Mouse (Mus musculus): ENCODE measurements around the gene Plekhm2. TPM values are rescaled to one million over a fixed set of nuclear protein-coding genes. Genes with fewer than 3 reads are reported as not detected.
A peak's percentile ranks its signal among the peaks of the same experiment; 100 is the strongest.

The Plekhm2 gene
- polyA plus RNA-seq, 1 experiment from 2014 or later, result 7.9 TPM

DNA sequence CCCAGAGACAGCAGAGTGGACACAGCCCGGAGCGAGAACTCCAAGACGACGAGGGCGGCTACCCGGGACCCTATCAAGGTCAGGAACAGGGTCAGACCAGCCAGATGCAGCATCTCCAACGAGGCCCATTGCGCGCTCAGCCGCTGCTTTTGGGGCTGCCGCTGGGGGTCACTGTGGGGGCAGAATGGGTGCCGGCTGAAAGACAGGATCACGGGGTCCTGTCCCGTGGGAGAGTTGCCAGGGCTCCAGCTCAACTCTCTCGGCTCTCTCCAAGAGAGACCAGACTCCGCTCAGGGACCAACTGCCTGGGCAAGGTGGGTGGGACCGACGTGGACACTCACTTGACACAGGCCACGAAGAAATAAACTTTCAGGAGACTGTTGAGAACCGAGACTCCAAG lies 47.4 kb downstream of the Plekhm2 start:
- H3K4me3 ChIP-seq, result peak overlapping the region; percentile 33
- no peaks in the 10 kb centered on the region for H3K36me3 ChIP-seq
- H3K4me1 ChIP-seq, result peaks cover 14% of the 10 kb centered on the region
- H3K4me2 ChIP-seq (replicated peaks), result peak overlapping the region; percentile 63
- H3K9ac ChIP-seq, result peak overlapping the region; percentile 45
- WGBS, result 6% methylated on average over 20 of the region's 20 CpGs
- H3K27ac ChIP-seq, result no peak overlapping the region
- H3K27me3 ChIP-seq, result no peaks in the 10 kb centered on the region
- no peaks in the 10 kb centered on the region for H3K9me3 ChIP-seq
- no peak; the same call in 1 of the 2 replicates for ATAC-seq (ENCODE audit: low FRiP score, low read depth)

DNA sequence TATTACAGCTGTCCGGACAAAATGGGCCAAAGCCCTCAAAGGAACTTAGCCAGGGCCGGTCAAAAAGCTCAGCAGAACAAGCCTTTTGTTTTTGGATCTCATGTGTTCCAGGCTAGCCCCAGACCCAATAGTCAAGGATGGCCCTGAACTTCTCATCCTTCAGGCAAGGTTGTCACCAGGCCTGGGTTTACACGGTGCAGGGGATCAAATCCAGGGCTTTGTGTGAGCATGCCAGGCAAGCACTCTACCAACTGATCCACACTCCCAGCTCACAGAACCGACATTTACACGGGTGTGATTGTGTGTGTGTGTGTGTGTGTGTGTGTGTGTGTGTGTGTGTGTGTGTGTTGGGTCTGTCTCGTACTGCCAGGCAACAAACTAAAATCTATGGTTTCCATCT lies 47.9 kb downstream of the Plekhm2 start:
- 79% methylated on average over 6 of the region's 6 CpGs for WGBS
- H3K27me3 ChIP-seq, result no peaks in the 10 kb centered on the region
- no peak overlapping the region for H3K4me3 ChIP-seq
- H3K9ac ChIP-seq, result no peak overlapping the region
- H3K36me3 ChIP-seq, result no peaks in the 10 kb centered on the region
- H3K4me1 ChIP-seq, result peaks cover 14% of the 10 kb centered on the region
- H3K9me3 ChIP-seq, result no peaks in the 10 kb centered on the region
- no peak for ATAC-seq (ENCODE audit: low FRiP score, low read depth)
- no peak overlapping the region for H3K27ac ChIP-seq
- H3K4me2 ChIP-seq (replicated peaks), result no peak overlapping the region

DNA sequence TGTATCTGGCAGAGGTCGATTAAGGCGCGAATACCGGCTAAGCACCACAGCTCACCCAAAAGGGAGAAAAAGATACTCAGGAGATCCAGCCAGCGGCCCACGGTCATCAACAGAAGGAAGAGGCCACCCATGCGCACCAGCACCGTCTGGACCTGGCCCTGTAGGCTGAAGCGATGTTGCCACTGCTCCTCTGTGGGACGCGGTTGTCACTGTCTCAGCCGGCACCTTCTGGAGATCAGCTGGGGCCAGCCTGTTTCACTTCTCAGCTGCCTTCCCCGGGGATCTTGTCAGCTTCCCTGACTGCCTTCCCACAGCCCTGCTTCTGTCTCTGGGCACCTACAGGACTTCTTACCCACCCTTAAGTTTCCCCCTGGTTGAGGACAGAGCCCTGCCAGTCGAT lies 49.8 kb downstream of the Plekhm2 start:
- no peaks in the 10 kb centered on the region for H3K27me3 ChIP-seq
- no peak overlapping the region for H3K9ac ChIP-seq
- H3K4me2 ChIP-seq (replicated peaks), result no peak overlapping the region
- no peaks in the 10 kb centered on the region for H3K36me3 ChIP-seq
- WGBS, result 85% methylated on average over 14 of the region's 14 CpGs
- H3K4me1 ChIP-seq, result peaks cover 14% of the 10 kb centered on the region
- H3K27ac ChIP-seq, result no peak overlapping the region
- no peak for ATAC-seq (ENCODE audit: low FRiP score, low read depth)
- H3K4me3 ChIP-seq, result no peak overlapping the region
- H3K9me3 ChIP-seq, result no peaks in the 10 kb centered on the region

DNA sequence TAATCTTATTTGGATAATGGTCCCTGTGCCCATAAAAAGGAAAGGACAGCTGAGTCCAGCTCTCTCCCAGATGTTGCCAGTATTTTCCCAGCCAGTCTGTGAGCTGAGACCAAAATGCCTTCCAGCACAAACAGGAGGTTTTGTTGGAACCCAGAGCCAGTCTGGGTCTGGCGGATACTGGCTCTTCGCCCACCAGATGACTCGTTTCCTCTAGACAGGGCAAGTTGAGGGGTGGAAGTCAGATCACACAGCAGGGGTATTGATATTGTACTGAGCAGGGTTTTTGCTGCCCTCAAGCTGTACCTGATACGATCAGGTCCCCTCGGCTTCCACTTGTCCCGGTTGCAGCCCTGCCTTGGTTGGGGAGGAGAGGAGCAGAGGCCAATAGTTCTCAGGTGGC lies 55.2 kb downstream of the Plekhm2 start:
- Histone ChIP-seq H3K36me3 (no peaks in the 10 kb centered on the region), H3K4me2 (replicated peaks) (no peak overlapping the region), H3K9ac (no peak overlapping the region), H3K27me3 (no peaks in the 10 kb centered on the region), H3K27ac (no peak overlapping the region), H3K9me3 (0 out of 2 replicates have a peak, but pooled peaks cover 6% of the 10 kb centered on the region), H3K4me3 (no peak overlapping the region), H3K4me1 (peaks cover 4% of the 10 kb centered on the region)
- WGBS, result 56% methylated on average over 6 of the region's 6 CpGs
- ATAC-seq (ENCODE audit: low FRiP score, low read depth), result no peak

DNA sequence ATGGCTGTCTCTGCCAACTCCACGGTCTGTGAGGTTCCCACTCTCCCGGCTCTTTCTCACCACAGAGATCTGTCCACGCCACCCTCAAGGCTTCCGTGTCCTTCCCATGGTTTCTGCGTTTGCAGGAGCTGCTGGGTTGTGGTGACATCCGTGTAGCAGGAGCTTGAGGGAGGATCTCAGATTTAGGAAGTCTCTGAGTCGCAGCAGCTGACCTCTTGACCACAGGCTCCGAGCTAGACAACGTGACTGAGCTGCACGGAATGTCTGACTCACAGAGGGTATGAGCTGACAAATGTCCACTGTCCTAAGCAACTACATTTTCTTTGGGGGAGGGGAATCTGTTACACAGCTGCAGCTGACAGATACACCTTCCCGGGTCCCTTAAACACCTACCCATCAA lies 58.8 kb downstream of the Plekhm2 start, which contains the start of gene Fblim1:
Fblim1 (minus strand) TSS at position 236 of the 400 bp plus-strand sequence.
- Histone ChIP-seq H3K36me3 (no peaks in the 10 kb centered on the region), H3K27ac (no peak within 1 kb of the TSS), H3K4me2 (replicated peaks) (no peak within 1 kb of the TSS), H3K27me3 (no peaks in the 10 kb centered on the region), H3K9me3 (0 out of 2 replicates have a peak, but pooled peaks cover 6% of the 10 kb centered on the region), H3K9ac (no peak within 1 kb of the TSS), H3K4me3 (no peak within 1 kb of the TSS), H3K4me1 (peaks cover 9% of the 10 kb centered on the region)
- ATAC-seq (ENCODE audit: low FRiP score, low read depth), result no peak
- WGBS, result 84% methylated on average over 11 of the region's 11 CpGs

DNA sequence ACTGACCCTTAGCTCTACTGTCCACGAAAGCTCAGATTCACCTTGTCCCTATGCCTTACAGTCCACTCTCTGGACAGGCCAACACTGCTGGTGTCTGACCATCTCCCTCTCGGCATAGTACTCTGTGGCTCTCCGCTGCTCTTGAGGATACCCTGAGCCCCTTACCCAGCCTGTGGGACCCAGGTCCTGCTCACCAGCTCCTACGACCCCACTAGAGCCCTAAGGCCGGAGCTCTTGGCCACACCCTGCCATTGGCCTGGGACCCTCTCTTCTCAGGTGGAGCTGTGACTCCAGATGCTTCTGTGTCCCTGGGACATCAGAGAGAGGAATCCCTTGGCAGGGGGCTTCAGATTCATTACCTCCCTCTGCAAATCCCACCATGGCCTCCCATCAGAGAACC lies 59.3 kb downstream of the Plekhm2 start:
- no peak overlapping the region for H3K9ac ChIP-seq
- no peak overlapping the region for H3K27ac ChIP-seq
- H3K4me2 ChIP-seq (replicated peaks), result no peak overlapping the region

DNA sequence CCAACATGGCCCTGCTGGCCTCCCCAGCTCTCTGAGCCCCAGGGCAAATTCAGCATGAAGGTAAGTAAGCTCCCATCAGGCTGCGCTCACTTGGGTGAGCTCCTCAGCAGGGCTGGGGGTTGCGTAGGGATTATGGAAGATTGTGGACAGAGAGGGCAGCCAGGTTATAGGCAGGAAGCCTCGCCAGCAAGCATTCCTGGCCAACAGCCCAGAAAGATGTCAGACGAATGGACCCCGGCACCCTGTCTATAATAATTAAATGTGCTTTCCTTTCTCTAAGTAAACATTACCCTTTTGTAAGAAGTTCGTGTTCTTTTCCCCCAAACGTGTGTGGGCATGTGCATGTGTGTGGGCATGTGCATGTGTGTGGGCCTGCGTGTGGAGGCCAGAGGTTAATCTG lies 60.2 kb downstream of the Plekhm2 start:
- H3K9me3 ChIP-seq, result 0 out of 2 replicates have a peak, but pooled peaks cover 6% of the 10 kb centered on the region
- H3K27ac ChIP-seq, result peak overlapping the region; percentile 22; the same call in 1 of the 2 replicates
- H3K36me3 ChIP-seq, result no peaks in the 10 kb centered on the region
- peaks cover 18% of the 10 kb centered on the region for H3K4me1 ChIP-seq
- no peak overlapping the region for H3K4me3 ChIP-seq
- H3K9ac ChIP-seq, result peak overlapping the region; percentile 14; the same call in 1 of the 2 replicates
- H3K27me3 ChIP-seq, result no peaks in the 10 kb centered on the region
- no peak for ATAC-seq (ENCODE audit: low FRiP score, low read depth)
- WGBS, result 53% methylated on average over 8 of the region's 8 CpGs
- no peak overlapping the region for H3K4me2 ChIP-seq (replicated peaks)

More for the DNA sequence above, 59.3 kb downstream of the Plekhm2 start:
- ATAC-seq (ENCODE audit: low FRiP score, low read depth), result no peak
- Histone ChIP-seq H3K4me1 (peaks cover 12% of the 10 kb centered on the region), H3K9me3 (0 out of 2 replicates have a peak, but pooled peaks cover 6% of the 10 kb centered on the region), H3K4me3 (no peak overlapping the region), H3K36me3 (no peaks in the 10 kb centered on the region), H3K27me3 (no peaks in the 10 kb centered on the region)
- 95% methylated on average over 5 of the region's 5 CpGs for WGBS

DNA sequence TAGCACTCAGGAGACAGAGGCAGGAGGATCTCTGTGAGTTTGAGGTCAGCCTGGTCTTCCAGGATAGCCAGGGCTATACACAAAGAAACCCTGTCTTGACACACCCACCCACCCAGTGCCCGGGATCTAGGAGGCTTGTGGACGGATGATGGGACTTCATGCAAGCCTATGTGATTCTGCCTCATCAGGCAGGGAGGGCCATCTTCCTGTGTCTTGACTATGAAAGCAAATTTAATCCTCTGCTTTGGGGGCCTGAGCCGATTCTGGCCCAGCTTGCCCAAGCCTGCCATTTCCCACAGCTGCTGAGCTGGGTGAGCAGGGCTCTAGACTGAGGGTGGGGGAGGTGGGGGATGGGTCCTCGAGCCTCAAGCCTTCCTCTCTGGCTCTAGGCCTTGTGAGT lies 60.8 kb downstream of the Plekhm2 start:
- H3K4me2 ChIP-seq (replicated peaks), result no peak overlapping the region
- H3K36me3 ChIP-seq, result no peaks in the 10 kb centered on the region
- 0 out of 2 replicates have a peak overlapping the region, but pooled peaks have one; percentile 22 for H3K27ac ChIP-seq
- H3K4me1 ChIP-seq, result peaks cover 20% of the 10 kb centered on the region
- no peaks in the 10 kb centered on the region for H3K27me3 ChIP-seq
- H3K9ac ChIP-seq, result no peak overlapping the region
- H3K4me3 ChIP-seq, result no peak overlapping the region
- no peak for ATAC-seq (ENCODE audit: low FRiP score, low read depth)
- WGBS, result 61% methylated on average over 4 of the region's 4 CpGs
- 0 out of 2 replicates have a peak, but pooled peaks cover 6% of the 10 kb centered on the region for H3K9me3 ChIP-seq

DNA sequence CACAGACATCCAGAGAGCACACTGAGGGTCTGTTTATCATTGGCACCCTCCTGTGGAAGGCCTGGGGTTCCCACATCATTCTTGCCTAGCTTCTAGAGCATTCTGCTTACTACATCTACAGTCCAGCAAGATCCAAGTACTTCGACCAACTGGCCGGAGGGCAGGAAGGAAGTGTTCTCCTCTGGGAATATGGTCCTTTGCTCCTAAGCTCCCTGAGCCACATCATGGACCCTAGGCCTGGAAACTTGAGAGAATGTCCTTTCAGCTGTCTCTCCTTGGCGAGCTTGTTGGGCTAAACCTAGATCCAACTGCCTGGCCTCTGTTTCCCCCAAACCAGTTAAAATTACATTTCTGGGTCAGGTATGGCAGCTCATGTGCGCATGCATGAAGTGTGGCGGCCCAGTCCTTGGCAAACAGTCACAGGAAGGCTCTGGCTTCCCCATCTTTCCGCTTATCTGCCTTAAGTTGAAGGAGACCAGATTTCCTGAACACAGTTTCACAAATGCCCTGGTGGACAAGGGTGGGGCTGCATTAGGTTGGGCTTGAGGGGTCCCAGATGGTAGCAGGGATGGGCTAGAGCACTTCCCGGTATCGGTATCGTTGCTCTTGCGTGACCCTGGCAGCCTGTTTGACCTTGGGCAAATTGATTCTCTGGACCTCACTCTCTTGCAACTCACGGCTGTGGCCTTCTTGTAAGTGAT lies 62.0 kb downstream of the Plekhm2 start:
- H3K9me3 ChIP-seq, result 0 out of 2 replicates have a peak, but pooled peaks cover 6% of the 10 kb centered on the region
- H3K4me1 ChIP-seq, result peaks cover 31% of the 10 kb centered on the region
- no peak overlapping the region for H3K4me3 ChIP-seq
- no peaks in the 10 kb centered on the region for H3K27me3 ChIP-seq
- H3K27ac ChIP-seq, result no peak overlapping the region
- WGBS, result 77% methylated on average over 11 of the region's 11 CpGs
- H3K9ac ChIP-seq, result no peak overlapping the region
- H3K4me2 ChIP-seq (replicated peaks), result no peak overlapping the region
- no peak for ATAC-seq (ENCODE audit: low FRiP score, low read depth)
- no peaks in the 10 kb centered on the region for H3K36me3 ChIP-seq

DNA sequence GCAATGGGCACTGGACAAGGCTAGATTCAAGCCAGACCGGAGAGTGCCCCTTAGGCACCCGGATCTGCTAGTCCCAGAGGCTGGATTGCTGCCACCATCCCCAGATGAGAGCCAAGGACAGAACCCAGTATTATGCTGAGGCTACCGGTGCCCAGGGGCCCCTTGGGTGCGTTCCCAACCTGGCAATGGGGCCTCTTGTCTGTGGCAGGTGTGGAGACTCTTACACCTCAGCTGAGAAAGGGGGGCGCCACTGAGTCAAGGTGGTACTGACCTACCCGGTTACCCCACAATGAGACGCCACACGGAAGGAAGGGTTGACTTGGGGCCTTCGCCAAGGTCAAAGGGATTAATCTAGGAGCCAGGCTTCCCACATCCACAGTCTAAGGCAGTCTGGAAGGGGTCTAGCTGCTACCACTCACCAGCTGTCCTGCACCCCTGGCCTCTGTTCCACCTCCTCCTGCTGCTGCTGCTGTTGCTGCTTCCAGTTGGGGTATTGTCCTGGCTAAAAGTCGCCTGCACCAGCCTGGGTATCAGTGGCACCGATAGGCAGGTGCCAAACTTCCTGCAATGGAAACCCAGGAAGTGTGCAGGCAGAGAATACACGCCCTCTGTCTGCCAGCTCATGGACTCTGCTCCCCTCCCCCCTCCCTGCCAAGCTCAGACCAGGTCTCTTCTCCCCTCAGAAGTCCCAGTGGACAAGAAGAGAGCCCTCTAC lies 63.4 kb downstream of the Plekhm2 start:
- Histone ChIP-seq H3K9ac (no peak overlapping the region), H3K4me1 (peaks cover 31% of the 10 kb centered on the region), H3K27ac (no peak overlapping the region; the same call in 1 of the 2 replicates), H3K27me3 (no peaks in the 10 kb centered on the region), H3K4me3 (no peak overlapping the region), H3K4me2 (replicated peaks) (no peak overlapping the region), H3K9me3 (0 out of 2 replicates have a peak, but pooled peaks cover 1% of the 10 kb centered on the region), H3K36me3 (0 out of 2 replicates have a peak, but pooled peaks cover 2% of the 10 kb centered on the region)
- no peak for ATAC-seq (ENCODE audit: low FRiP score, low read depth)
- 69% methylated on average over 12 of the region's 12 CpGs for WGBS

DNA sequence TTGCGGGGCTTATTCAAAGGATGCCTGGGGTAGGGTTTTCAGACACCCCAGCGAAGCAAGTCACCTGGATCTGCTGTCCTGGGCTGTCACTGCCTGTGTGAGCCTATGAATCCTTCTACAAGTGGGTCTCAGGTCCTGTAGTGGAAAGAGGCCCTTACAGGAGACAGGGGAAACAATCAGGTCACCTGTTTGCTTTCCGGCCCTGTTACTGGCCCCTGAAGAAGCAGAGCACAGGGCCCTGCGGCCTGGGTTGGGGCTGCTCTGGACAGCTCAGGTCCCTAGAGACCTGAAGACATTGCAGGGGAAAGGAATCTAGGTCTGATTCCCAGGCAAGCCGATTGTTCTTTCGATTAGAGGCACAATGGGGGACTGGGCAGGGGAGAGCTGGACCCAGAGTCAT lies 64.3 kb downstream of the Plekhm2 start:
- H3K27ac ChIP-seq, result peak overlapping the region; percentile 84; the same call in 1 of the 2 replicates
- H3K27me3 ChIP-seq, result no peaks in the 10 kb centered on the region
- peaks cover 8% of the 10 kb centered on the region for H3K36me3 ChIP-seq
- WGBS, result 39% methylated on average over 6 of the region's 6 CpGs
- no peak for ATAC-seq (ENCODE audit: low FRiP score, low read depth)
- H3K9me3 ChIP-seq, result no peaks in the 10 kb centered on the region
- no peak overlapping the region for H3K9ac ChIP-seq
- H3K4me2 ChIP-seq (replicated peaks), result peak overlapping the region; percentile 85
- H3K4me1 ChIP-seq, result peaks cover 31% of the 10 kb centered on the region
- H3K4me3 ChIP-seq, result no peak overlapping the region

Data from limb, embryonic 13.5 days (tissue).